Mouse (Mus musculus): ENCODE results near the gene Tsga10.
A peak's percentile ranks its signal among the peaks of the same experiment; 100 is the strongest.

The Tsga10 gene

DNA sequence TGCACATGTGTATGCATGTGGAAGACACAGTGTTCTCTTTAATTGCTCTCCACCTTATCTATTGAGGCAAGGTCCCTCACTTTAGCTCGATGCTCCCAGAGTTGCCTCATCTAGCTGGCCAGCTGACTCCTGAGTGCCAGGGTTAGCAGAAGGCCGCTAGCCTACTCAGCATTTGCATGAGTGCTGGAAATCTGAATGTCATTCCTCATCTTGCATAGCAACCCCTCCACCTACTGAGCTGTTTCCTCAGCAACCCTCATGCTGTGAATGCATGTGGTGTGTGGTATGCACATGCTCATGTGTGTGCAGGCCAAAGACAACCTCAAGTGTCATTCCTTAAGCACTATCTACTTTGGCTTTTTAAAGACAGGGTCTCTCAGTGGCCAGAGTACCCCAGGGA lies 15.5 kb downstream of the Tsga10 start:
- no peak for DNase-seq

DNA sequence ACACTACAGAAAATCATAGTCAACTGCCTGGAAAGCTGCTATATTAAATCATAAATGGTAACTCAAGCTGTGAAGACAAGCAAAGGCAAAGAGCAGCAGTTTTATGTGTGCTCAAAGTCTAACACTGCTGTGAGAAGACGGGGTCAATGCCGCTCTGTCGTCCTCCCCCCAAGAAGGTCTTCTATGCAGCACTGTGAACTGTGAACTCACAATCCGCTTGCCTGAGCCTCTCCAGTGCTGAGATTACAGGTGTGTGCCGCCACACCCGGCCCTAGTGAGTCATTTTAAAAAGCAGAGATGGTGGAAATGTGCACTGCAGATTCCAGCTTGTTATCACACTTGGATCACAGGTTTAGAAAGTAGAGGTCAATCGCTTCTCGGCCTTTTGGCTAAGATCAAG lies 19.4 kb downstream of the Tsga10 start:
- DNase-seq, result no peak

DNA sequence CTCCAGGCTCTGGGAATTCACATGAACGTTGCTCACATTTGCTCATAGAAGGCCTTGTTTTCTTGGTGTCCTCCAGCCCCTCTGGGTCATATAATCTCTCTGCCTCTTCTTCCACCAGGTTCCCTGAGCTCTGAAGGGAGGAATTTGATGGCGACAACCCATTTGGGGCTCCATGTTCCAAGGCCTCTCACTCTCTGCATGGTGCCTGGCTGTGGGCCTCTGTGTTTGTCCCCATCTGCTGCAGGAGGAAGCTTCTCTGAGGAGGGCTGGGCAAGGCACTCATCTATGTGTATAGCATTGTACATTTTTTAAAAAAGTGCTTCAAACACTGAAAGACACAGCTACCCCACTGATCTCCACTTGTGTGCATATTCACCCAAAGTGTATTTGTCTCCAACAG lies 34.5 kb downstream of the Tsga10 start:
- DNase-seq, result no peak

DNA sequence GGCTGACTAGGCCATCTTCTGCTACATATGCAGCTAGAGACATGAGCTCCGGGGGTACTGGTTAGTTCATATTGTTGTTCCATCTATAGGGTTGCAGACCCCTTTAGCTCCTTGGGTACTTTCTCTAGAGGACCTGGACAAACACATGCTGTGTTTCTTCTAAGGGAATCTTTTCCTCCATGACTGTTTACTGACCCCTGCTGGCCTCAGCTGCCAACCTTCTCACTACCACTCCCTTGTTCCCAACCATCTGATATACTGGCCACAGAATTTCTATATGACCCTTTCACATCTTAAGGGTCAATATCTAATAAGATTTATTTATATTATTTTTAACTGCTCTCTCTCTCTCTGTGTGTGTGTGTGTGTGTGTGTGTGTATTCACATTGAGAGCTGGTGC lies 63.9 kb downstream of the Tsga10 start:
- DNase-seq, result peak; percentile 9

DNA sequence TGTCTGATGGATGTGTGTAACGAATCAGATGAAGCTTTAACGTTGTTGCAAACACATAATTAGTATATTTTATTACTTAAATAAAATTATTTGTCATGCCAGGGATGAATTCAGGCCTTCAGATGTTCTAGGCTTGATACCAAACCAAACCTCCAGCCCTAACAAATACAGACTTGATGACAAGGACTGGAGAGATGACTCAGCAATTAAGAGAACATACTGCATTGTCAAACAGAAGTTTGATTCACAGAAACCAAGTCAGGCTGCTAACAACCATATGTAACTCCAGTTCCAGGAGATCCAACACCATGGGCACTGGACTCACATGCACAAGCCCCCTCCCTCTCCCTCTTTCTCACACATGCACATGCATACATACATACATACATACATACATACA lies 65.9 kb downstream of the Tsga10 start:
- DNase-seq, result no peak

DNA sequence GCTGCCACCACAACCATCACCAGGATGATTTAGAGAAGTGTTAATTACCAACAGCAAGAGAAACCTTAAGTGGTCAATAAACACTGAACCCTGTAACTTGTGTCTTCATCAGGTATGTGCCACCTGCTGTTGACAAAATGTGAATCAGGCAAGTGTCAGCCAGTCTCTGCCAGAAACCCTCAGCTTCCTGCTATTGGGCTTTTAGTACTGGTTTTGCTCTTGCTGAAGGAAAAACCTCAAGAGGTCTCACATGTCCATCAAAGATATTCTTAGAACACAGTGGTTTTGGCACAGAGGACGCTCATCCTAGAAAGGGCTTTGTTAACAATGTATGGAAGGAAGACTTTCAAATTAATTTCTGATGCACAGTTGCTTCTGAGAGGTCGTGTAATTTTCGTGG lies 66.7 kb downstream of the Tsga10 start:
- DNase-seq, result no peak

DNA sequence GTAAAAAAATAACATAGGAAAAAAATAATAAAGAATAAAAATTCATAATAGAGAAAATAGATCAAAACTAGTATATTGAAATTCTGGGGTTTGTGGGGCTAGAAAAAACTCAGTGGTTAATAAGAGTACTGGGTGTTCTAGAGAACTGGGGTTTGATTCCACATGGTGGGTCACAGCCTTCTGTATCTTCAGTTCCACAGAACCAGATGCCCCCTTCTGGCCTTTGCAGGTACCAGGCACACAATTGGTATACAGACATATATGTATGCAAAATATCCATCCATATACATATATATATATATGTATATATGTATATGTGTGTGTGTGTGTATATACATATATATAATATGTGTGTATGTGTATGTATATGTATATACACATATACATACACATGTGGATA lies 106.8 kb downstream of the Tsga10 start:
- no peak for DNase-seq

DNA sequence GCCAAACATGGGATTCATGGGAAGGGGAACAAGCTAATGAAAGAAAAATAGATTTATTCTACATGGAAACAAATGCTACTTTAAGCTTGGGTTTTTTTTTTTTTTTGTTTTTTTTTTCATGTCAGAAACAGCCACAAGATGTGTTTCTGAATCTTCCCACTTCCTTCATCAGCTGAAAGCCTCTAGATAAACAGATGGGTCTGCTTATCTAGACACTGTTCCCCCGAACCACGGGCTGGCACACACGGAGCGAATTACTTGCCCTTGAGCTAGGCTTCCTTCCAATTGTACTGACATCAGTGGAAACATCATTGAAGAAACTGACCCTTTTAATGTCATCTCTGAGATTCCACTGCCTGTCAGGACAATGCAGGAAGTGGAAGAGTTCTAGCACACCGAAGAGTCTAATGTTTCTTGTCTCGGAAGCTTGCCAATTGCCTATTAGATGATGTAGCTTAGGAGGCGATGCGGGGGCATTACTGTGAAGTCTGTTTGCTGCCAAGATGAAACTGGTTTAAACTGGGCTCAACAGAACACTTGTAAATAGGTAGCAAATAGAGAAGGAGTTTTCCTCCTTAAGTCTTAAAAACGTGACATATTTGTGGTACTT lies 121.5 kb downstream of the Tsga10 start:
- no peak for DNase-seq

DNA sequence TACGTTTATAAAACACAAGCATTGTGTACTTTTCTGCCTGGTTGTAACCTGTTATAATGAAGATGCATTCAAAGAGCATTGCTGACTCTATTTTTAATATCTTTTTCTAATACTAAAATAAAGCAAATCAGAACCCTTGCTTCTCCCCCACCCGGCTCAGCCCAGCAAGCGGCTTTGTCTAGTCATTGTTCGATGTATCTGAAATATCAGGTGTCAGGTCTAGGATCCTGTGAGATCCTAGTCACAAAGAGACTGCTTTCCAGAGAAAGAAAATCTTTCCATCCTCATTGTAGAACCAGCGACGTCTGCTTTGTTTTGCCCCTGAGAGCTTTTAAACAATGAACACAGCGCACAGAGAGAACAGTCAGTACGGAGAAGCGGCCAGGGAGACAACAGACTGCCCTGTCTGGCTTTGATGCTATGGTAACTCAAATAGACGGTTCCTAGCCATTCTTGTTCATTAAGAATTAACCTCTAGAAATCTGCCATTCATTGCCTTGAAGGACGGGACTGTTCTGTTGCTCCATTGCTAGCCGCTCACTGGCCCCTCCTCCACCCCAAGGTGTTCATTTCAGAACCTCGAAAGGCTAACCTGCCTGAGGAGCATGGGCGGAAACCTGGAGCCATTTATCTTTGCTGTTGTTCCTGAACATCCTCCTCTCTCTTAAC lies 123.5 kb downstream of the Tsga10 start:
- DNase-seq, result peak; percentile 60

DNA sequence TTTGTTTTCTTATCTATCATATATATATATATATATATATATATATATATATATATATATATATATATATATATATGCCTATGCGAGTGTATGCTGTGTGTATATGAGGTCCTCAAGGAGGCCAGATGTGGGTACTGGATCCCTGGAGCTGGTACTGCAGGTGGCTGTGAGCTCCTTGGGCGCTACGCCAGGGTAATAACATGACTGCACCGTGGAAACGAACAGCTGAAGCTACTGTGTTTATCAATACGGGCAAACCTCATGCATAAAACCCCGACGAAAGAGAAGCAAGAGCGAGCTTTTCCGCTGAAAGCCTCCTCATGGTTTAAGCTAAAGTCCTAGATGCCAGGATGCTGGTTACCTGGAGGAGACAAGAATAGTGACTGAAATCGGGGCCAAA lies 124.1 kb downstream of the Tsga10 start:
- no peak for DNase-seq

DNA sequence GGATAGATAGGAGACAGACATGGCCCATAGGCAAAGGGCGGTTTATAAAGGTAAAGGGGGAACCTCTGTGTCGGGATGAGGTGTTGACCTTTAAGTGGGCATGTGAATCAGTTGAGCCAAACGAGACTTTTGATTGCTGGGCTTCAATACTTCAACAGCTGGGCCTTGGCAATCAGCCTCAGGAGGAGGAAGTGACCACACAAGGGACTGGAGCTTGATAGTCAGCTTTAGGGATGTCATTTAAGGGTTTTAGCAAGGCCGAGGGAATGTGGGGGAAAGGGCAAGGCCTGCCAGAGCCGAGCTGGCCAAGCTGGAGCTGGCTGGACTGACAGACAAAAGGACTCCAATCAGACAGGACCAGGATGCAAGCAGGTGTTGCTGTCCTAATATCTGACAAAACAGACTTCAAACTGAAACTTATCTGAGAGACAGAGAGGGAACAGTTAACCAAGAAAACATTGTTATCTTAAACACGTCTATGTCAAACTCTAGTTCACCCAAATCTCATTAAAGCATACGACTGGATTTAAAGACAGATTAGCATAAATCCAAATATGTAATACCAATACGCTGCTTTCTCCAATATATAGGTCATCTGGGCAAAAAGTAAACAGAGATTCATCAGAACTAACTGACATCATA lies 125.9 kb downstream of the Tsga10 start:
- no peak for DNase-seq

DNA sequence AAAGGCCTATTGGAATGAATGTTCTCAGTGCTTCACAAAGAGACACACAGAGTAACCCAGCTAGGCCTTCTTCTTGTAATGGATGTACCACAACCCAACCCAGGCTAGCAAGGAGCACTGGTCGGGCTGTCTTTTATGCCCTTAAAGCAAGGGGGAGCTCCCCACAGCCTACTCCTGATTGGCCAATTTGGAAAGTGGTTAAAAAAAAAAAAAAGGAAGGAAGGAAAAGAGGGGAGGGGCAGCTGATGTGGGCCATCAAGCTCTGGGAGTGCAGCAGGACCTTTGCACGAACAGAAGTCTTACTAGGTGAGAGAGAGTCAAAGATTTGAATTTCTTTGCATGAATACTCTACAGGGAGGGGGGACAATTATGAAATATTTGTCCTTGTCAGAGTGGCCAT lies 127.3 kb downstream of the Tsga10 start:
- no peak for DNase-seq

DNA sequence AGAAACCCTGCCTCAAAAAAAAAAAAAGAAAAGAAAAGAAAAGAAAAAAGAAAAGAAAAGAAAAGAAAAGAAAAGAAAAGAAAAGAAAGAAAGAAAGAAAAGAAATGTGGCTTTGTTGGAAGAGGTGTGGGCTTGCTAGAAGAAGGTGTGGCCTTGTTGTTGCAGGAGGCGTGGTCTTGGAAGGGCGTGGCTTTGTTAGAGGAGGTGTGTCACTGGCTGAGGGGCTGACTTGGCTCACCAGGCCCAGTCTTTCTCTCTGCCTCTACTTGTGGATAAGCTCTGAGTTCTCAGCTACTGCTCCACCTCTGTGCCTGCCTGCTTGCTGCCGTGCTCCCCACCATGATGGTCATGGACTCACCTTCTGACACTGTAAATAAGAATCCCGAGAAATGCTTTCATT lies 129.2 kb downstream of the Tsga10 start:
- DNase-seq, result no peak

DNA sequence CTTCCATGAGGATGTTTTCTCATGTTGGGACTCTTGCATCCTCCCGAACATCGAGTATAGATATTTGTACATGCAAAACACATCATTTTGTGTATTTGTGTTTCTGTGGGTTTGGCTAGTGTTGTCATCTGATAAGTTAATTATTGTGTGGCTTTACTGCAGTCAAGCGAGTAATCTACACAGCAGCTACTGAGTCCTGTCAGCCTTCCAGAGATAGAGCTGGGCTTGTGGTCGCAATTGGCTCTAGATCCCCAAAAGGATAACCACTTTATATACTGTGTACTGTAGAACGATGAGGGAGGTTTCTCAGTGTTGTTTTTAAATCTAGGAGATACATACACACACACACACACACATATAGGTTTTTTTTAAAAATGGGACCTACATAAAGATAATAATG lies 130.3 kb downstream of the Tsga10 start:
- DNase-seq, result no peak

DNA sequence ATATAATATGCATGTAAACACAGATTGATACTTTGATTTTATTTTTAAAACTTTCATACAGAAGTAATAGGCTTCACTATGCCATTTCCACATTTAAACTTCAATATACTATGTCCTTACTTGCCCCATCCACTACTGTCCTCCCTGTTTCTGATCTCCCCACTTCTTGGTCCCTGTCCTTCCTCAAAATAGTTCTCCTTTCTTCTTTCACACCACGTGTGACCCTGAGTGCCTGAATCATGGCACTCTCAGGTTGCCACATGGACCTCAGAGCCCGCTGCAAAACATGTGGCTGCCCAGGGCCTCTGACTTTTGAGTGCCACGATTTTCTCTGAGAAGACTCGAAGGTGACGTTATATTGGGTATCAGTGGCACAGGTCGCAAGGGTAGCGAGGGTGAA lies 131.4 kb downstream of the Tsga10 start:
- DNase-seq, result no peak

DNA sequence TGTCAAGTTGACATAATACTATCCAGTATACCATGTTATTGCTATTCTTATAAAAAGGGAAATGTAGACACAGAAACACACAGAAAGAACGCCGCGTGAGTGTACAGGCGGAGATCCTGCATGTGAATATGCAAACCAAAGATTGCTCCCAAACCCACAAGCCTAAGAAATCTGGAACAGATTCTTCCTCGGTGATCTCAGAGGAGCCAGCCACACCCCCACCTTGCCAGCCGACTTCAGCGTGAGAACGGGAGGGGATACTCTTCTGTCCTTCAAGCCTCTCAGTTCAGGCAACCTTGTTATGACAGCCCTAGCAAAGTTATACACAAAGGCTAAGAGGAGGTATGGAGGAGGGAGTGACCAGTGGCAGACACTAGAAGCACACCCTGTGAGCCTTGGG lies 136.9 kb downstream of the Tsga10 start:
- DNase-seq, result no peak

DNA sequence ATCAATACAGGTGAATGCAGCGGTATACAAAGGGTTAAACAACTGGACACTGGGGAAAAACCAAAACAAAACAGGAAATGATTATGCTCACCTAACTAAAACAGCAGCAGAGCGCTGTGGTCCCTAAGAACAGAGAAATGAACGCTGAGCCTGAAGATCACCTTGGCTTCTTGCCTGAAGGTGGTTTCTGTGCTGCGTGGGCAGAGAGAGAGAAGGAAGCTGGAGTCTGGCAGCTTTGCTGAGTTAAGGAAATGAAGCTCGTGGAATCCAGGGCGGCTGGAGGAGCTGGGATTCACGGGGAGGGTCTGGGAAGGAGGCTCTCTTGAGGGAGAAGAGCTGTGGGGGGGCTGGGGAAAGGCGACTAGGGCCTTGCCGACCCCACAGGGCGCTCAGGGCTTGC lies 138.2 kb downstream of the Tsga10 start:
- no peak for DNase-seq

DNA sequence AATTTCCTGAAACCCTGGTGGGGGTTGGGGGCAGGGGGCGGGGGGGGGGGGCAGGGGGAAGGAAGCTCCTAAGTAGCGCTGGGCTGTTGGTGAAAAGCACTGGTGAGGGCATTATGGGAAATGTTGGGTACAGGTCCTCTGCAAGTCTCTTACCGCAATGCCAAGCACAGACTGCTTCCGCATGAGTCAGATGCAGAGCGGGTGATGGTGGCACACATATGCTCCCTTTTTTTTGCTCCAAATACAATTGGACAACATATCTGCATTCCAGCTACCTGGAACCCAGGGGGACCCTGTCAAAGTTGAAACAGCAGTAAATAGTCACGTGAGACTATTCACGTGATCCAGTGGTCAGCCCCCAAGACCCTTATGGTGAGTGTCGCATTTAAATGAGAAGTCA lies 139.0 kb downstream of the Tsga10 start:
- DNase-seq, result no peak

DNA sequence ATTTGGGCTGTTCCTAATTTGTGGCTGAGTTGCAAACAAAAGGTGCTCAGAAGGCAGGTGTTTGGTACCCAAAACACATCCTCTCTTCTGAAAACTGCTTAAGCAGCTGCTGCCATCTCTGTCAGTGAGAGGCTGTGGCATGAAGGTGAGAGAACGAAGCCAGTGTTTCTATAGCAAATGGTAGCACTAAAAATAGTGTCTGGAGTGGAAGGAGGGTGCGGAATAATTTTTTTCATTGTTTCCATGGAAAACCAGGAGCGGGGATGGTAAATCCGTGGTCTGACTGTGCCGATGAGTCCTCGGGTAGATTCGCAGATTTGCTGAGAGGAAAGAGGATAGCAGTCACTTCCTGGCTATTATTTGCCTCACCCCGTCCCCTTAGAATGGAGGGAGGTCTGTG lies 139.8 kb downstream of the Tsga10 start:
- no peak for DNase-seq

DNA sequence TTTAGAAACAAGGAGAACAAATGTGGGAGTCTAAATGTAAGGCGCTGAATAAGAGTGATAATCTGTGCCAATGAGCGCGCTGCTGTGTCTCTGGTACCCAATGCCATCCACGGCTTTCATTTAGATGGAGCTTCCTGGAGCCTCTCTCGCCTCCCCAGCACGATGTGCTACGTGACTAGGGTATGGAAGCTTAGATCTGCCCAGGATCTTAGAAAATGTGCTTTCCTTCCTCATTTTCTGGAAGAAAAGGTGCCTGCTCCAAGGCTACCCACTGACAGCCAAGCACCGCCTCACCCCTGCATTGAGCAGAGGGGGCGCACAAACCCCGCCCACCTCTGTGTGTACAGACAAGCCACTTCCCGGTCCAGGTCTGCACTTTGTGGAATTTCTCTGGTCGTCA lies 140.3 kb downstream of the Tsga10 start:
- no peak for DNase-seq

DNA sequence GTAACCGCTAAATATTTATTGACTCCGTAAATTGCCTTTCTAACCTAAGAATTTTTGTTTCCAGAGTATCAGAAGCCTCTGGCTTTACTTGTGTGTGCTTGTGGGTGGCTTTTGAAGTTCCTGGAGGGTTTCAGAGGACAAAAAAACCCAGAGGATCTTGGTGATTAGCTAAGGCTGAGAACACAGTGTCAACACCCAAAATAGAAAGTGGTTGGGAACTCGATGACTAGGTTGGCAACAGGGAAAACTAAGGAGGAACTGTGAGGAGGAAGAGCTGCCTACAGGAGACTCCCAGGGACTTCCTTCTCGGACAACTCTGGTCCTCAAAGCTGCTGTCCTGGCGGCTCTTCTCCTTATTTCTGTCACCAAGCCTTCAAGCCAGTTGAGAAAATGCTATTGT lies 145.1 kb downstream of the Tsga10 start:
- DNase-seq, result no peak

DNA sequence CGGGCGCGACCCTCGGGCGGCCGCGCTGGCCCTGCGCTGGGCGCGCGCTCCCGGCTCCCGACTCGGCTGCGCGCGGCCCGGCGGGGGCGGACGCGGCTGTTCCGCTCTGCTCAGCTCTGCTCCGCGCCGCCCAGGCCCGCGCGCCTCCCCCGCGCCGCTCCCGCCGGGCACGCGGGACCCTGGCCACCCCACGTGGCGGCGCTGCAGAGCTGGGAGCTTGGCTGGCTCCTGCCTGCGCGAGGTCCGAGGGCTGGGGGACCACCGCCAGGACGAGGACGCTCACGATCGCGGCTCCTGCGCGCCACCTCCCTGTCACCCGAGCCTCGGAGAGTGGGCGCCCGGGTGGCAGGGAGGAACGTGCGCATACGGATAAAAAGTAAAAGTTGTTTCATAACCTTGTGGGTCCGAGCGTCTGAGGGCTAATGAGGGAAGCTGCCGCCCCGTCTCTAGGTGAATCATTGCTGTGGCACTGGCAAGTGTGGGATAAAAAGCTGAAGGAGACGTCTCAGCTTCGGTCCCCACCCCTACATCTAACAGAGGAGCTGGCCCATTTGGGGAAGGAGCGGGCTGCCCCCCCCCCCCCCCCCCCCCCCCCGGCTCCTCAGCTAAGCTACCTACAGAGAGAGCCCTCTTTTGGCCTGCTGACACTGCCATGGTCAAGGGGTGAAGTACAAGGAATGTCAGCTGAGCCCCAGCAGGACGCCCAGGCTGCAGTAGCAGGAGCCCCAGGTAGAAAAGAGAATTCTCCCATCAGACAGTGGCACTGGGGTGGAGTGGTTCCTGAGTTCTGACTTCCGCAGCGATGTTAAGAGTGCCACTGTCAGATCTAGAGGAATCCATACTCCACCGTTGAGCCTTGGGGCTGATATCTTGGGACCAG lies 146.2 kb downstream of the Tsga10 start, which contains the start of gene 2010300C02Rik:
Gene 2010300C02Rik (minus strand): TSS at position 325 of the 880 bp plus-strand sequence.
- peak; percentile 85 for DNase-seq

DNA sequence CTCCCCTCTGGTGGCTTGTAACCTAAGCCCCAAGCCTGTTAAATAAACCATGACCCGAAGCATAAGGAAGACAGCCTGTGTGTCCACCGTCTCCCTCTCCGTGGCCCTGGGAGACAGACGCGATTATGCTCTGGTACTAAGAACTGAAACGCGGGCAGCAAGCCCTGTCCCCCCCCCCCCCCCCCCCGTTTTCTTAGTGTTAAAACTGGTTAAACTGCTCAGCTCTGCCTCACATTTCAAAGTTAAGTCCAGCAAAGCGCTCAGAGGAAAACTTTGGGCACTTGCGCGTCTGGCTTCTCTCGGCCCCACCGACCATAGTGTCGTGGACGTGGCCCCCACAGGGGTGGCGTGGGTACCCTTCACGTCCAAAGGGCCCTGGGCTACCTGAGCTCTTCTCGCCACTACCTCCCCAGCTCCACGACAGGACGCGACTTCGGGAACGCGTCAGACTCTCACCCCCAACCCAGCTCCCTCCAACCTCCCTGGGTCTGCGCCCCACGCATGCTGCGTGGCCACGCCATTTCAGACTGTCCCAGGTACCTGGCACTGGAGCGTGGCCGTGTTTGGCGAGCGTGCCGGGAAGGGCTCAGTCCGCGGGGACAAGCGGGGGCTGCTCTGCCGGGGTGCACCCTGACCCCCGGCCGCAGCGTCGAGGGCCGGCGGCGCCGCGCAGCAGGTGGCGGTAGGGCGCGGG lies 147.1 kb downstream of the Tsga10 start:
- DNase-seq, result peak; percentile 26

All from retina, postnatal 1 day (tissue).